Comparison of ENCODE assay signal across 43 mouse cellular contexts in genomic region chr2:87481158-87481557, GRCm38 (mm10). TPM values are rescaled to one million over a fixed set of nuclear protein-coding genes. Genes with fewer than 3 reads are reported as not detected.
"Had no signal": no experiment of that assay in that cellular context is flagged by ENCODE, and none has a peak within 500 bp of the region (broad histone marks: within the 10 kb centered on the region; RNA-seq: fewer than 3 reads in every experiment).

No protein-coding gene starts in this region.

- DNase-seq: gastrocnemius, postnatal 14 days; gastrocnemius, postnatal 36 days; heart, adult 2 months; heart, postnatal 14 days; heart, postnatal 36 days; kidney, adult 18-20 months; kidney, adult 8-10 months; kidney, postnatal 10 days; kidney, postnatal 25 days; kidney, postnatal 4 days; layer of hippocampus, adult 9-11 months; layer of hippocampus, postnatal 36 days; left cerebral cortex, postnatal 4 days had no signal

- H3K27me3 ChIP-seq: heart, embryonic 13.5 days; heart, embryonic 15.5 days; hindbrain, embryonic 13.5 days; hindbrain, embryonic 15.5 days; limb, embryonic 13.5 days; limb, embryonic 15.5 days; liver, embryonic 12.5 days had no signal

- H3K4me3 ChIP-seq: heart, adult 2 months; heart, embryonic 13.5 days; heart, embryonic 15.5 days; hindbrain, embryonic 13.5 days; hindbrain, embryonic 15.5 days; limb, embryonic 13.5 days; limb, embryonic 15.5 days; liver, embryonic 12.5 days had no signal

- H3K27ac ChIP-seq: heart, adult 2 months; heart, embryonic 13.5 days; heart, embryonic 15.5 days; hindbrain, embryonic 13.5 days; hindbrain, embryonic 15.5 days; hindbrain, postnatal 0 days; limb, embryonic 13.5 days; limb, embryonic 15.5 days; liver, embryonic 12.5 days; liver, embryonic 14.5 days had no signal

- H3K36me3 ChIP-seq: heart, embryonic 13.5 days; heart, embryonic 15.5 days; hindbrain, embryonic 13.5 days; hindbrain, embryonic 15.5 days; limb, embryonic 13.5 days; limb, embryonic 15.5 days; liver, embryonic 12.5 days had no signal

- H3K9me3 ChIP-seq: heart, embryonic 13.5 days; heart, embryonic 15.5 days; hindbrain, embryonic 13.5 days; hindbrain, embryonic 15.5 days; limb, embryonic 13.5 days; limb, embryonic 15.5 days; liver, embryonic 12.5 days had no signal

- H3K4me1 ChIP-seq: heart, embryonic 13.5 days; heart, embryonic 15.5 days; hindbrain, embryonic 13.5 days; hindbrain, embryonic 15.5 days; limb, embryonic 13.5 days; limb, embryonic 15.5 days; liver, embryonic 12.5 days had no signal

- H3K9ac ChIP-seq: heart, embryonic 13.5 days; heart, embryonic 15.5 days; hindbrain, embryonic 13.5 days; hindbrain, embryonic 15.5 days; limb, embryonic 13.5 days; limb, embryonic 15.5 days; liver, embryonic 12.5 days; liver, embryonic 14.5 days had no signal

RNA-seq across cellular contexts. Expression of gene Pramel7, which starts 15.7 kb away (rescaled TPM):
- total RNA-seq: gastrocnemius, adult 18-20 months; gastrocnemius, adult 8-10 months; gastrocnemius, postnatal 14 days; gastrocnemius, postnatal 36 days; heart, adult 2 months; heart, postnatal 14 days; heart, postnatal 36 days; hematopoietic stem cell, adult 5-6 weeks; hindbrain, postnatal 0 days; layer of hippocampus, adult 18-20 months; layer of hippocampus, adult 8-10 months; layer of hippocampus, postnatal 14 days; layer of hippocampus, postnatal 36 days; left cerebral cortex, adult 18-20 months; left cerebral cortex, adult 8-10 months; left cerebral cortex, postnatal 10 days; left cerebral cortex, postnatal 25 days; left cerebral cortex, postnatal 4 days; liver, adult 2 months had no signal
- polyA plus RNA-seq: gonadal fat pad, adult 2 months; heart, adult 2 months; heart, embryonic 11.5 days; heart, embryonic 13.5 days; heart, embryonic 15.5 days; heart, postnatal 0 days; hindbrain, embryonic 11.5 days; hindbrain, embryonic 13.5 days; hindbrain, embryonic 15.5 days; hindbrain, postnatal 0 days; intestine, embryonic 14.5 days; intestine, embryonic 16.5 days; kidney, embryonic 14.5 days; kidney, embryonic 16.5 days; limb, embryonic 11.5 days; limb, embryonic 13.5 days; limb, embryonic 15.5 days; liver, adult 2 months; liver, embryonic 12.5 days; liver, embryonic 14.5 days; liver, embryonic 16.5 days had no signal

RNA-seq across cellular contexts. Expression of gene Pramel6, which starts 25.2 kb away (rescaled TPM):
- total RNA-seq: gastrocnemius, adult 18-20 months; gastrocnemius, adult 8-10 months; gastrocnemius, postnatal 14 days; gastrocnemius, postnatal 36 days; heart, adult 2 months; heart, postnatal 14 days; heart, postnatal 36 days; hematopoietic stem cell, adult 5-6 weeks; hindbrain, postnatal 0 days; layer of hippocampus, adult 18-20 months; layer of hippocampus, adult 8-10 months; layer of hippocampus, postnatal 14 days; layer of hippocampus, postnatal 36 days; left cerebral cortex, adult 18-20 months; left cerebral cortex, adult 8-10 months; left cerebral cortex, postnatal 10 days; left cerebral cortex, postnatal 25 days; left cerebral cortex, postnatal 4 days; liver, adult 2 months had no signal
- polyA plus RNA-seq: gonadal fat pad, adult 2 months; heart, adult 2 months; heart, embryonic 11.5 days; heart, embryonic 13.5 days; heart, embryonic 15.5 days; heart, postnatal 0 days; hindbrain, embryonic 11.5 days; hindbrain, embryonic 13.5 days; hindbrain, embryonic 15.5 days; hindbrain, postnatal 0 days; intestine, embryonic 14.5 days; intestine, embryonic 16.5 days; kidney, embryonic 14.5 days; kidney, embryonic 16.5 days; limb, embryonic 11.5 days; limb, embryonic 13.5 days; limb, embryonic 15.5 days; liver, adult 2 months; liver, embryonic 12.5 days; liver, embryonic 14.5 days; liver, embryonic 16.5 days had no signal

RNA-seq across cellular contexts. Expression of gene Olfr1126, which starts 27.4 kb away (rescaled TPM):
- total RNA-seq: gastrocnemius, adult 18-20 months; gastrocnemius, adult 8-10 months; gastrocnemius, postnatal 14 days; gastrocnemius, postnatal 36 days; heart, adult 2 months; heart, postnatal 14 days; heart, postnatal 36 days; hematopoietic stem cell, adult 5-6 weeks; hindbrain, postnatal 0 days; layer of hippocampus, adult 18-20 months; layer of hippocampus, adult 8-10 months; layer of hippocampus, postnatal 14 days; layer of hippocampus, postnatal 36 days; left cerebral cortex, adult 18-20 months; left cerebral cortex, adult 8-10 months; left cerebral cortex, postnatal 10 days; left cerebral cortex, postnatal 25 days; left cerebral cortex, postnatal 4 days; liver, adult 2 months had no signal
- polyA plus RNA-seq: gonadal fat pad, adult 2 months; heart, adult 2 months; heart, embryonic 11.5 days; heart, embryonic 13.5 days; heart, embryonic 15.5 days; heart, postnatal 0 days; hindbrain, embryonic 11.5 days; hindbrain, embryonic 13.5 days; hindbrain, embryonic 15.5 days; hindbrain, postnatal 0 days; intestine, embryonic 14.5 days; intestine, embryonic 16.5 days; kidney, embryonic 14.5 days; kidney, embryonic 16.5 days; limb, embryonic 11.5 days; limb, embryonic 13.5 days; limb, embryonic 15.5 days; liver, adult 2 months; liver, embryonic 12.5 days; liver, embryonic 14.5 days; liver, embryonic 16.5 days had no signal

RNA-seq across cellular contexts. Expression of gene Olfr153, which starts 50.4 kb away (rescaled TPM):
- total RNA-seq: gastrocnemius, adult 18-20 months; gastrocnemius, adult 8-10 months; gastrocnemius, postnatal 14 days; gastrocnemius, postnatal 36 days; heart, adult 2 months; heart, postnatal 14 days; heart, postnatal 36 days; hematopoietic stem cell, adult 5-6 weeks; hindbrain, postnatal 0 days; layer of hippocampus, adult 18-20 months; layer of hippocampus, postnatal 14 days; layer of hippocampus, postnatal 36 days; left cerebral cortex, adult 18-20 months; left cerebral cortex, adult 8-10 months; left cerebral cortex, postnatal 10 days; left cerebral cortex, postnatal 25 days; left cerebral cortex, postnatal 4 days; liver, adult 2 months had no signal
- polyA plus RNA-seq: gonadal fat pad, adult 2 months; heart, embryonic 11.5 days; heart, embryonic 13.5 days; heart, embryonic 15.5 days; heart, postnatal 0 days; hindbrain, embryonic 11.5 days; hindbrain, embryonic 13.5 days; hindbrain, embryonic 15.5 days; hindbrain, postnatal 0 days; intestine, embryonic 14.5 days; intestine, embryonic 16.5 days; kidney, embryonic 14.5 days; kidney, embryonic 16.5 days; limb, embryonic 11.5 days; limb, embryonic 13.5 days; limb, embryonic 15.5 days; liver, adult 2 months; liver, embryonic 12.5 days; liver, embryonic 14.5 days; liver, embryonic 16.5 days had no signal

RNA-seq across cellular contexts. Expression of gene Olfr1124, which starts 51.1 kb away (rescaled TPM):
- total RNA-seq: gastrocnemius, adult 18-20 months; gastrocnemius, adult 8-10 months; gastrocnemius, postnatal 14 days; gastrocnemius, postnatal 36 days; heart, adult 2 months; heart, postnatal 14 days; heart, postnatal 36 days; hematopoietic stem cell, adult 5-6 weeks; hindbrain, postnatal 0 days; layer of hippocampus, adult 18-20 months; layer of hippocampus, adult 8-10 months; layer of hippocampus, postnatal 14 days; layer of hippocampus, postnatal 36 days; left cerebral cortex, adult 18-20 months; left cerebral cortex, adult 8-10 months; left cerebral cortex, postnatal 10 days; left cerebral cortex, postnatal 25 days; left cerebral cortex, postnatal 4 days; liver, adult 2 months had no signal
- polyA plus RNA-seq: gonadal fat pad, adult 2 months; heart, adult 2 months; heart, embryonic 11.5 days; heart, embryonic 15.5 days; hindbrain, embryonic 13.5 days; intestine, embryonic 16.5 days; kidney, embryonic 14.5 days; limb, embryonic 11.5 days; limb, embryonic 15.5 days; liver, adult 2 months; liver, embryonic 14.5 days; liver, embryonic 16.5 days had no signal
